Mouse (Mus musculus) intestine, embryonic 14.5 days (tissue): Measurements from ENCODE around the gene Rpl36. TPM values are rescaled to one million over a fixed set of nuclear protein-coding genes. Genes with fewer than 3 reads are reported as not detected.

Experiments
- ATAC-seq: fragments of 200-750 bp; cut with Nextera tagmentation; replicated peaks from 2 replicates; pipeline ENCODE4 v1.8.0; 2017; ENCODE audit warnings: low read depth, moderate number of reproducible peaks, moderate TSS enrichment, moderate library complexity; ENCODE audit not compliant: low FRiP score, low TSS enrichment
- DNase-seq: peaks from one replicate; pipeline ENCODE4 v3.0.0-alpha.2; 2018; ENCODE audit warnings: low spot score
- H3K27ac ChIP-seq: fragments of 300-500 bp; sonication (generic); 2 replicates; pipeline ENCODE4 v1.5.1; 2014; ENCODE audit warnings: low read depth, mild to moderate bottlenecking, control low read depth
- H3K27me3 ChIP-seq: fragments of 300-500 bp; sonication (generic); replicated peaks from 2 replicates; pipeline ENCODE4 v1.6.1; 2014; ENCODE audit warnings: low read length, control low read depth; ENCODE audit not compliant: control insufficient read depth, insufficient read depth
- H3K36me3 ChIP-seq: fragments of 300-500 bp; sonication (generic); 2 replicates; pipeline ENCODE4 v1.6.1; 2014; ENCODE audit warnings: low read length, control low read depth; ENCODE audit not compliant: control insufficient read depth, insufficient read depth
- H3K4me1 ChIP-seq: fragments of 300-500 bp; sonication (generic); replicated peaks from 2 replicates; pipeline ENCODE4 v1.6.1; 2014; ENCODE audit warnings: low read length, control low read depth, mixed read lengths; ENCODE audit not compliant: control insufficient read depth, insufficient read depth
- H3K4me2 ChIP-seq: fragments of 300-500 bp; sonication (generic); 2 replicates; pipeline ENCODE4 v1.6.1; 2014; ENCODE audit warnings: low read length
- H3K4me3 ChIP-seq: fragments of 300-500 bp; sonication (generic); 2 replicates; pipeline ENCODE4 v1.5.1; 2014; ENCODE audit warnings: low read depth, low read length, control low read depth, mixed read lengths
- H3K9ac ChIP-seq: fragments of 300-500 bp; sonication (generic); 2 replicates; pipeline ENCODE4 v1.6.1; 2014; ENCODE audit warnings: mild to moderate bottlenecking, low read length
- H3K9me3 ChIP-seq: fragments of 300-500 bp; sonication (generic); 2 replicates; pipeline ENCODE4 v1.6.1; 2016; ENCODE audit warnings: low read length, control low read depth; ENCODE audit not compliant: control insufficient read depth
- WGBS: fragments of 180-500 bp; shearing (Covaris S2); extraction: QIAGEN DNeasy Blood & Tissue Kit; methylation state at CpG from one replicate; pipeline ENCODE4 v1.1.7; 2014; 5-methylcytosine and 5-hydroxymethylcytosine counted together
- polyA plus RNA-seq: library from polyadenylated mRNA; unstranded; fragments of >200 nt; fragmentation: Nextera tagmentation; extraction: Ambion mirVana; gene quantifications from 2 replicates; pipeline ENCODE4 v1.2.1, GENCODE M21; 2014

Rpl36 gene
- polyA plus RNA-seq, result 2,427 and 2,673 TPM in 2 replicates

DNA sequence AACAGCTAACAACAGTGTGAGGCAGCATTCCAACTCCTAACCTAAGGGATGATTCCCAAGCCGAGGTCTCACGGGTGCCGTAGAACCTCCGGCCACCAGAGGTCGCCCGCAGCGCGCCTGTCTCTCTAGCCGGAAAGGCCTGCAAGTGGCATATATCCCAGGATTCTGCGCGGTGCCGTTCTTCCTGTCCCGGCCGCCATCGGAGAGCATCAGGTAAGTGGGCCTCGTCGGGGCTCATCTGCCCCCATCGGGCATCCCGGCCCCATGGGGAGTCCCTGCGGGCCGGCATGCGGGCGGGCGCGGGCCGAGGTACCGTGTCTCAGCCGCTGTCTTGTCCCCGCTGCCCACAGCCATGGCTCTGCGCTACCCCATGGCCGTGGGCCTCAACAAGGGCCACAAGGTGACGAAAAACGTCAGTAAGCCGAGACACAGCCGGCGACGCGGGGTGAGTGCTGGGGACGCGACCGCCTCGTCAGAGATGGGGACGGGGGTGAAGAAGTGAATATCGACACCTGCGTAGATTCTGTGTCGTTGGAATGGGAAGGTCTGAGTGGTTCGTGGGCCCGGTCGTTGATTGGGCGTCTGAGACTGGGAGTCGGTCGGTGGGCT lies at the start of gene Rpl36:
Gene Rpl36, plus strand, starts transcription at position 181 of the 609 bp plus-strand sequence.
- ATAC-seq (peak; percentile 49), DNase-seq (peak; percentile 98)
- Histone ChIP-seq H3K9ac (peak within 1 kb of the TSS; percentile 92), H3K4me3 (peak within 1 kb of the TSS; percentile 77), H3K4me2 (peak within 1 kb of the TSS; percentile 81), H3K4me1 (peaks cover 19% of the 10 kb centered on the region), H3K27me3 (no peaks in the 10 kb centered on the region), H3K9me3 (no peaks in the 10 kb centered on the region), H3K36me3 (peaks cover 41% of the 10 kb centered on the region), H3K27ac (peak within 1 kb of the TSS; percentile 89)
- WGBS, result under 1% methylated on average over 52 of the region's 52 CpGs

GRCm38 (mm10) chr17:56566293-56566692 lies 46.9 kb upstream of the Rpl36 start:
- 91% methylated on average over 29 of the region's 29 CpGs for WGBS

DNA sequence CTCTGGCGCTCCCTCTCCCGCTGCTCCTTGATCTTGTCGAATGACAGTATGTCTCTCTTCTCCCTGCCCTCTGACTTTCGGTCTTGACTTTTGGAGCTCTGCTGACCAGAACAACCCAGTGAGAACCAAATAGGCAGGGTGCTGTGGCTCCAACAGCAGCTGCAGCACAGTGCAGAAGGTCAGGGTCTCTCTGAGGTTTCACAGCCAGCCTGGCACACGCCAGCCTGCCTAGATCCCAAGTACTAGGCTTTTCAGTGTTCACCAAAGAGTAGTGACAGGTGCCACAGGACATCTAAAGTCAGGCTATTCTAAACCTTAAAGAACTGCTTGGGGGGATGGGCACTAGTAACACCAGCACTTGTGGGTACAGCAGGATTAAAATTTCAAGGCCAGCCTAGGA lies 46.3 kb upstream of the Rpl36 start:
- ATAC-seq (no peak), DNase-seq (no peak)
- Histone ChIP-seq H3K27me3 (no peaks in the 10 kb centered on the region), H3K36me3 (peaks cover 100% of the 10 kb centered on the region), H3K4me2 (no peak overlapping the region), H3K4me1 (no peaks in the 10 kb centered on the region), H3K4me3 (no peak overlapping the region), H3K27ac (no peak overlapping the region), H3K9me3 (no peaks in the 10 kb centered on the region), H3K9ac (no peak overlapping the region)
- 94% methylated on average over 5 of the region's 5 CpGs for WGBS

More at GRCm38 (mm10) chr17:56566293-56566692, 46.9 kb upstream of the Rpl36 start:
- no peak for ATAC-seq
- H3K27me3 ChIP-seq, result no peaks in the 10 kb centered on the region
- no peaks in the 10 kb centered on the region for H3K4me1 ChIP-seq
- no peak overlapping the region for H3K27ac ChIP-seq
- peaks cover 100% of the 10 kb centered on the region for H3K36me3 ChIP-seq
- H3K4me3 ChIP-seq, result no peak overlapping the region
- H3K9ac ChIP-seq, result no peak overlapping the region
- H3K9me3 ChIP-seq, result no peaks in the 10 kb centered on the region
- no peak for DNase-seq
- H3K4me2 ChIP-seq, result no peak overlapping the region

GRCm38 (mm10) chr17:56567370-56567769 lies 45.8 kb upstream of the Rpl36 start:
- WGBS, result 96% methylated on average over 4 of the region's 4 CpGs
- no peaks in the 10 kb centered on the region for H3K27me3 ChIP-seq
- H3K9me3 ChIP-seq, result no peaks in the 10 kb centered on the region
- peaks cover 100% of the 10 kb centered on the region for H3K36me3 ChIP-seq
- no peaks in the 10 kb centered on the region for H3K4me1 ChIP-seq
- H3K9ac ChIP-seq, result no peak overlapping the region
- H3K4me2 ChIP-seq, result no peak overlapping the region
- H3K27ac ChIP-seq, result no peak overlapping the region
- no peak overlapping the region for H3K4me3 ChIP-seq
- no peak for ATAC-seq
- no peak for DNase-seq

DNA sequence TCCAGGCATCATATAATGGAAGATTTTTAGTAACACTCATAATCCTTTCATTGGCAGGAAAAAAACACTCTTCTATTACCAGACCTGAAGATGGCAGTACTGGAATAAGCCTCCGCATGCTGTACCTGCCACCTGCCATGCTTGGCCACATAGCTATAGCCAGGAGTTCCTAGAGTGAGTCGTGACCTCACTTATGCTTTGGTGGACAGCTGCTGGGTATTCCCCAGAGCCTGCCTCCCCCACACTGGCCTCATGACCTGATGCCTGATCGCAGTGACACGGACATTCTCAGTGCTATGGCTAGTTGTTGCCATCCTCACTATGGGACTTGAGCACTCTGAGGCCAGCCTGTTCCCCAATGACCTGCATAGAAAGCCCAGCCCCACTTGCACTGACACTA lies 42.9 kb upstream of the Rpl36 start:
- Histone ChIP-seq H3K27me3 (no peaks in the 10 kb centered on the region), H3K27ac (no peak overlapping the region), H3K4me3 (no peak overlapping the region), H3K4me1 (no peaks in the 10 kb centered on the region; the same call in 1 of the 2 replicates), H3K36me3 (peaks cover 98% of the 10 kb centered on the region), H3K4me2 (no peak overlapping the region), H3K9ac (no peak overlapping the region), H3K9me3 (no peaks in the 10 kb centered on the region)
- ATAC-seq, result no peak
- WGBS, result 92% methylated on average over 4 of the region's 4 CpGs
- DNase-seq, result no peak

GRCm38 (mm10) chr17:56572154-56572553 lies 41.1 kb upstream of the Rpl36 start:
- no peak overlapping the region for H3K4me2 ChIP-seq
- H3K4me3 ChIP-seq, result no peak overlapping the region
- peaks cover 91% of the 10 kb centered on the region for H3K36me3 ChIP-seq
- H3K9ac ChIP-seq, result no peak overlapping the region
- H3K4me1 ChIP-seq, result no peaks in the 10 kb centered on the region; the same call in 1 of the 2 replicates
- ATAC-seq (no peak), DNase-seq (no peak)
- WGBS, result 62% methylated on average over 1 of the region's 1 CpGs
- H3K9me3 ChIP-seq, result no peaks in the 10 kb centered on the region
- no peaks in the 10 kb centered on the region for H3K27me3 ChIP-seq
- no peak overlapping the region for H3K27ac ChIP-seq

DNA sequence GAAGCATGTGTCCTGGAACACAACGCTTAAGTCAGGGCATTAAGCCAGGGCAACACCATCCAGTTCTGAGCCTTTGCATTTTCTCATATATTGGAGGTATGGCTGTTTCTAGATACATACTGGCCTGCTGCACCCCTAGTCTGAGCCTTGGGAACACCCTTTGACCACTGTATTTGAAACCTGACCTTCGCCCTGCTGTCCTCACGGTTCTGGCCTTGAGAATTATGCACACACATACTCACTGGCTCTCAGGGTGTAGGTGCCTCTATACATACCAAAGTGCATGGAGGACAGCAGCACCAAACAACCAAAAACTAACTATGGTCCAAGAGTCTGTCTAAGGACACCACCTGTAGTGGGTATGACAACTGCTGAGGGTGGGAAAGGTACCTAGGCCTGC lies 40.3 kb upstream of the Rpl36 start:
- Histone ChIP-seq H3K9me3 (no peaks in the 10 kb centered on the region), H3K27ac (no peak overlapping the region), H3K27me3 (no peaks in the 10 kb centered on the region), H3K4me1 (no peaks in the 10 kb centered on the region; the same call in 1 of the 2 replicates), H3K4me2 (no peak overlapping the region), H3K9ac (no peak overlapping the region), H3K4me3 (no peak overlapping the region), H3K36me3 (peaks cover 91% of the 10 kb centered on the region)
- no peak for ATAC-seq
- DNase-seq, result no peak
- whole genome bisulfite sequencing, result 90% methylated on average over 3 of the region's 3 CpGs

DNA sequence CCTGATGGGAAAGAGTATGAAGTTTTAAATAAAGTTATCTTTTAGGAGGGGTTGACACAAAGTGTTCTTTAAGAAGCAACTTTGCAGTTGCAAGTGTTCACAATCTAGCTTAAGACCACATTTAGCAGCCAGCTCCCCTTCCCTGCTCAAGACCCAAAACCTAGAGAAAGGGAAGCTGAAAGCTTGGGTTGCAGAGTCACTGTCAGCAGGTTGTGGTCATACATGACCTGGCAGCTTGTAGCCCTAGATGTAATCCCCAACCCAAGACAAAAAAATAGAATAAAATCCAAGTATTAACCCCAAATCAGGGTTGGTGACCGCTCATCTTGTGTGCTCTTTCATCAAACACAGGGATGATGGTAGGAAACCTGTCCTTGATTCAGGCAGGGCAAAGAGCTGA lies 30.1 kb upstream of the Rpl36 start:
- Histone ChIP-seq H3K4me3 (peak overlapping the region; percentile 91), H3K36me3 (peaks cover 69% of the 10 kb centered on the region), H3K4me1 (peaks cover 30% of the 10 kb centered on the region), H3K9me3 (no peaks in the 10 kb centered on the region), H3K27me3 (no peaks in the 10 kb centered on the region), H3K27ac (no peak overlapping the region), H3K9ac (peak overlapping the region; percentile 90), H3K4me2 (peak overlapping the region; percentile 94)
- DNase-seq, result no peak
- 67% methylated on average over 1 of the region's 1 CpGs for WGBS
- no peak for ATAC-seq
